Mouse (Mus musculus): ENCODE data around the gene Adamts13.

Gene Adamts13

GRCm38 (mm10) chr2:26973960-26974359 is 744 bp downstream of the Adamts13 start:
- no peak for DNase-seq

GRCm38 (mm10) chr2:26980361-26980760 is 7.1 kb downstream of the Adamts13 start:
- no peak for DNase-seq

DNA sequence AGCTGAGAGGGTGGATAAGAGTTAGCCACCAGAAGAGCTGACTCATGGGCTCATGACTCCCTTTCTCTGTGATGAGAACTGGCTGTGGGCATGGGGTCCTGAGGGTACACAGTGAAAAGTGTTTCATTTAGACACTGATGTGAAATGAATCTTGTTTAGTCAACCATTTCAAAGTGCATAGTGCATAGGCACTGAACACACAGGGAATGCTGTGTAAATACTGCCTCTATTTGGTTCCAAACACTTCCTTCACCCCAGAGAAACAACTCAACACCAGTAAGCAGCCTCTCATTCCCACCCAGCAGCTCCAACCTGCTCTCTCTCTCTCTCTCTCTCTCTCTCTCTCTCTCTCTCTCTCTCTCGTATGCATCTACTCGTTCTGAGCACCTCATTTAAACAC is 11.0 kb downstream of the Adamts13 start:
- no peak for DNase-seq

- no peak for DNase-seq
Observed at GRCm38 (mm10) chr2:26984640-26985039, 11.4 kb downstream of the Adamts13 start.

- DNase-seq = no peak
Observed at GRCm38 (mm10) chr2:26993936-26994335, 20.7 kb downstream of the Adamts13 start.

DNA sequence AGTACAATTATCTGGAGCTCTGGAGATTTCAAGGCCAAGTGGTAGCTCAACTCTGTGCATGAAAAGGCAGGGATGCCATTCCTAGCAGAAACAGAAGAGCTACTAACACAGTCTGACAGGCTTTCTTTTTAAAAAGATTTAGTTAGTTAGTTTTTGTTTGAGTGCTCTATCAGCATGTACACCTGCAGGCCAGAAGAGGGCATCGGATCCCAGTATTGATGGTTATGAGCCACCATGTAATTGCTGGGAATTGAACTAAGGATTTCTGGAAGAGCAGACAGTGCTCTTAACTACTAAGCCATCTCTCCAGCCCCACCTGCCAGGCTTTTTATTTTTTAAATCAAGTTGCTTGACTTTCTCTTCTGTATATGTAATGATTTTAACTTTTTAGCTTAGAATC is 24.3 kb downstream of the Adamts13 start:
- DNase-seq = no peak

GRCm38 (mm10) chr2:26997993-26998392 is 24.8 kb downstream of the Adamts13 start:
- DNase-seq = no peak

DNA sequence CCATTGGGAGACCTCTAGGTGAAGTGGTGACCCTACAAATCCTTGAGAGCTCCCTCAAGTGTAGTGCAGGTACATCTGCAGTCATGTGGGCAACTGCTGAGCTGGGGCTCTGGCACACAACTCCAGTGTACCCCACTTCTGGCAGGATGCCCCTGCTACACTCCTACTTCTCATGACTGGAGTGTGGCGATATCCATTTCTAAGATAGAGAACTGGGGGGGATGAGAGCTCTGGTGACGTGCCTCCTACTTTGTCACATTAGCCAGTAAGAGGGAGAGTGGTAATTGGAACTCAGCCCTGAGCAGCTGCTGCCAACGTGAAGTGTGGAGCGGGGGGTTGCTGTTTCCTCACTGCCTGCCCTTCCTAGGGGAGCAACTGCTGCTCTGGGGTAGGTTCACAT is 33.0 kb downstream of the Adamts13 start:
- no peak for DNase-seq

GRCm38 (mm10) chr2:27007701-27008100 is 34.5 kb downstream of the Adamts13 start:
- DNase-seq = no peak

- peak; percentile 89 for DNase-seq
Observed at GRCm38 (mm10) chr2:27009714-27010244, 36.6 kb downstream of the Adamts13 start, which contains the start of gene Cacfd1. Gene Cacfd1, plus strand, starts transcription at chr2:27009926.

DNA sequence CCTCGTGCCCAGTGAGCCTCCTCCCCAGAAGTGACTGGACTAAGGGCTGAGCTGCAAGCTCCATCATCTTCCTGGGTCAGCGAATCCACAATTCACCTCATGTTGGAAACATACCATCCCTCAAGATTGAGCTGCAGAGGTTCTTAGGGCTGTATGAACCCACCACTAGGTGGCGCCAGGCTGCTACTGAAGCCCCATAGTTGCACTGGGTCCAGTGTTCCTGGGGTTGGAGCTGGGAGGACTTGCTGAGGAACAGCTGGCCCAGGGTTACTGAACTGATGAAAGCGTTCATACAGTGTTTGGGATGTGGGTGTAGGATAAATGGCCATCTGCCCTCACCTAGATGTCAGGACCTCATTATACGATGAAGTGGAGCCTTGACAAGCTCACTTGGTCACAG is 44.6 kb downstream of the Adamts13 start:
- DNase-seq = peak; percentile 70

DNA sequence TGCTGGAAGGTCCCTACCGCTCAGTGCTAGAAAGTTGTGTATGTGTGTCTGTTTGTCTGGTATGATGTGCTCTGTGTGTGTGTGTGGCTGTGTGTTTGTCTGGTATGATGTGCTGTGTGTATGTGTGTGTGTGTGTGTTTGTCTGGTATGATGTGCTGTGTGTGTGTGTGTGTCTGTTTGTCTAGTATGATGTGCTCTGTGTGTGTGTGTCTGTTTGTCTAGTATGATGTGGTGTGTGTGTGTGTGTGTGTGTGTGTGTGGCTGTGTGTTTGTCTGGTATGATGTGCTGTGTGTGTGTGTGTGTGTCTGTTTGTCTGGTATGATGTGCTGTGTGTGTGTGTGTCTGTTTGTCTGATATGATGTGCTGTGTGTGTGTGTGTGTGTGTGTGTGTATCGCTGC is 46.3 kb downstream of the Adamts13 start:
- DNase-seq = no peak

DNA sequence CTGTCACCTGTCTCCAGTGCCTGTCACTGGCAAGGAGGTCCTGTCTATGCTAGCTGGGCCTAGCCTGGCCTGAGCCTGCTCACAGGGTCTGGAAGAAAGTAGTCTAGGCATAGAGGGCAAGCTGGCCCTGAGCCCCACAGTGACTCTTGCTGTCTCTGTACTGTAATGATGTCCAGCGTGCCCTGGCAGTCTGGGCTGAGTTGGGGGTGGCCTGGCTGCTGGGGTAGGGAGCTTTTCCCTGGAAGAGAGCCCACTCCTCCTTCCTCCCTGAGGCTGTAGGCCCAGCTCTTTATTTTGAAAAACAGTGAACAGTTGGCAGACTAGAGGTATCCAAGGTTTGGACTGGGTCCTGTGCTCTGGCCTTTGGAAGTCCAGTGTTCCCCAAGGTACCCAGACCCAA is 47.9 kb downstream of the Adamts13 start:
- DNase-seq = no peak

GRCm38 (mm10) chr2:27022612-27023011 is 49.4 kb downstream of the Adamts13 start:
- DNase-seq = no peak

GRCm38 (mm10) chr2:27024136-27024535 is 50.9 kb downstream of the Adamts13 start:
- DNase-seq = no peak

GRCm38 (mm10) chr2:27025545-27025944 is 52.3 kb downstream of the Adamts13 start:
- no peak for DNase-seq

DNA sequence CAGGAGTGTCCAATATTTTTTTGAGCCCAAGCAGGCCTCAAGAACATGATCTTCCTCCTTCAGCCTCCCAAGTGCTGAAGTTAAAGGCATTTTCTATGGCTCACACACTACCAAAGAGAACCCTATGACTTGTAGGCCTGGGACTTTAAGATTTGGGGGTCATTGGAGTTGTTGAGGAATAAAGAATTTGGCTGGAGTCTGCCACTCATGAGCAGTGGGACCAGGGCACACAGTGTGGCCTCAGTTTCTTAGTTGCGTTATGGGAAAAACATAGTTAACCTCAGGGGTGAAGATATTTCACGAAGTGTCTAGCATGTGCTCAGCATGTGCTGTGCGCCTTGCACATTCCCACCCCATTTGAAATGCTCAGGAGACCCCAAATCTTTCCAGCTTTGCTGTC is 53.1 kb downstream of the Adamts13 start:
- no peak for DNase-seq

DNA sequence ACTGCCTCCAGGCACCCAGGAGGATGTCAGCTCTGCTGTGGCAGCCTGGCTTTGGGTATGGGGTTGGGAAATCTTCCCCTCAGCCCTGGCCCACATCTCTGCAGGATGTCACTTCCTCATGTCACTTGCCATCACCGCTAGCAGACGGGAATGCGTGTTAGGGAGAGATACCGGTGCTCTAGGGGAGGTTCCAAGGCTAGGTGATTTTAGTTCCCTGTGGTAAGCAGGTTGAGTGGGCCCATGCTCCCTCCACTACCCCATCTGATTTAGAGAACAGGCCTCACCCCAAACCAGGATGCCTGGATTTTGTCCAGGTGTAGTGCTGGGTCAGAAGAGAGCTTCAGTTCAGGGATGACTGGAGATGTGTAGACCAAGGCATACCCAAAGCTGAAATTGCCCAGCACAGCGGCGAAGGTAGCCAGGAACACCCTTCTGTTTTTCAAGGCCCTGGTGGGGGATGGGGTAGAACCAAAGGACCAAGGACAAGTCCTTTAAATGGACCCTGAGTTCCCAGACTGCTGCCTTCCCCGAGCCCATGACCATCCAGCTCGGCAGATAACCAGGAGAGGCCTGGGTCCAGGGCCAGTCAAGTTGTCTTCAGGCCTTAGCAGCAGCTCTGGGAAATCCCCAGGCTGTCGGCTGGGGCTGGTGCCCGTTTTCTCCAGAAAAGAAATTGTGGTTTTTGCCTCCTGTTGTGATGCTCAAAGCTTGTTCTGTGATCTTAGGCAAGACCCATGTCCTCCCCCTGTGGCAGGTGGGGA is 53.8 kb downstream of the Adamts13 start:
- no peak for DNase-seq

GRCm38 (mm10) chr2:27027618-27028436 is 54.6 kb downstream of the Adamts13 start, which contains the start of gene Slc2a6:
Gene Slc2a6, minus strand, starts transcription at chr2:27027998.
- DNase-seq = peak; percentile 86

DNA sequence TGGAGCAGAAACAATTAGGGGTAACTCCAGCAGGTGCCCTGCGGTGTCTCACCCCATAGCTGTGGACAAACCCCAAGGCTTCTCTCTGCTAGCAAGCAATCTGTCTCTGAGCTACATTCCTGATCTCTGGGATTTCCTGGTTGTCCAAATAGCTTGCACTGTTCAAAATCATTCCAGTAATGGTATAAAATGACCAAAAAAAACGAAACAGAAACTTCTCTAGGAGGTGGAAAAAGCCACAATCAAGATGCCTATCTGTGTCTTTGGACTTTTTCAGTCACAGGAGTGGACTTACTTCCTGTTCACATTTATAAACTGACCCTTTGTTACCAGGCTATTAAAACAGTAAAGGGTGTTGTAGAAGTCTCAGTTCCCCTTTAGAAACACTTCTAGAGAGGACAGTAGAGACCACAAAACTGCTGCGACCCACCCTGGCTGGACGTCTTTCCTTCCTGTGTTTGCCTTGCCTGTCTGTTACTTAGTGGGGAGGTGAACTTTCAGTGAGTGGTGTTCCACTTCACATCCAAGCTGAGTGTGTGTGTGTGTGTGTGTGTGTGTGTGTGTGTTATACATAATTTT is 55.3 kb downstream of the Adamts13 start:
- DNase-seq = no peak

DNA sequence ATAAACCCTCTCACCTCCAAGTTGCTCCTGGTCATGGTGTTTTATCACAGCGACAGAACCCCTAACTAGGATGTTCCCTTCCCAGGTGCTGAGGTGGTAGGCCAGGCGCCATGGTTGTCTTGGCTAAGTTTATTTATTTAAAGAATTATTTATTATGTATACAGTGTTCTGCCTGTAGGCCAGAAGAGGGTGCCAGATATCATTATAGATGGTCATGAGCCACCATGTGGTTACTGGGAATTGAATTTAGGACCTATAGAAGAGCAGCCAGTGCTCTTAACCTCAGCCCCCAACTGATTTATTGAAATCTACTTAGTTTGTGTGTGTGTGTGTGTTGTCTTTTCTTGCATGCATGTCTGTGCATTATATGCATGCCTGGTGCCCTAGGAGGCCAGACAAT is 59.1 kb downstream of the Adamts13 start:
- DNase-seq = no peak

DNA sequence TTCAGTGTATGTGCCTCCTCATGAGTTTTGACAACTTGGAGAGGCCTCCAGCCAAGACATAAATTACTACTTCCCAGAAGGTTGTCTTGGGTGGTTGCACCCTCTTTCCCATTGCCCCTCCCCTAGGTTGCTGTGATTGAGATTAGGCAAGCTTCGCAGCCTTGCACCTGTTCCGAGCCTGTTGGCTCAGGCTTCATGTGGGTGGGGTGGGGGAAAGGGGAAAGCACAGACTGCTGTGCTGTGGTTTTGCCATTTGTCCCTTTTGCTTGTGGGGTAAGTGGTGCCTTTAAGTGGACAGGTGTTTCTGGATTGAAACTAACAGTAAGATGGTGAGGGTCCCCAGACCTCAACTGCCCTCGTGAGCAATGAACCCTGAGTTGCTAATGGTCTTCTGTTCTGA is 62.8 kb downstream of the Adamts13 start:
- no peak for DNase-seq

DNA sequence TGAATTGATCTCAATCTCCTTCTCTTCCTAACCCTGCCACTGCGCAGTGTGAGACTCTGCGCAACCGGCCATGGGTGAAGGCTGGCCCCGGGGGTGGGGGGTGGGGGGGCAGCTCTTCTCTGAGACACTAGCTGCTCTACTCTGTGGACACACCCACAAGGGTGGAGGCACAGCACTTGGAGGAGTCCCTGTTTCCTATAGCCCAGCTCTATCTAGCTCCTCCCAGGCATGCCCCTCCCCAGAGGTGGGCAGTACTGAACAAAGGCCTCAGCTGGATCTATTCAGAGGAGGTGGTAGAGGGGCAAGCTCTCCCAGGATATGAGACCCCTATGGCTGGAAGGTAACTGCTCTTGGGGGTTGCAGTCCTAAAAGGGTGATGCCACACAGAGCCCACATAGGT is 63.8 kb downstream of the Adamts13 start:
- no peak for DNase-seq

Data from liver (tissue).